Comparison of ENCODE assay signal across 13 mouse cellular contexts in the genomic region with DNA sequence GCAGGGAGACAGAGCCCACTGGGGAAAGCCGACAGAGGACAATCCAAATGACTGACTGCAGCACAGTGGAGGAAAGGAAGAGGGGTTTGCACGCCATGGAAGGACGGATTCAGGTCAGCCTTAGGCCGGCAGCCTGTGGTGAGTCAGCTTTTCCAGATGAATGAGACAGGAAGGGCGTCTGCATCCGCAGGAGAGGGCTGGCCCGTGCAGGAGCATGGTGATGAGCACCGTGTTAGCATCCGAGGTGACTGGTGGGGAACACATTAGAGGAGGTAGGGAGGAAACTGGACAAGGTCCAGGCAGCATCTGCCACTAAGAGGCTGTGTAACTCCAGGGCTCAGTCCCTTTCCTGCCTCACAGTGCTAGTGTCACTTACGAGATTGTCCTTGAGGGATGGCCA. TPM values are rescaled to one million over a fixed set of nuclear protein-coding genes. Genes with fewer than 3 reads are reported as not detected.
DNase-seq lines count a peak whose midpoint lies in the region; ATAC-seq and TF ChIP-seq lines count a peak whose summit lies in the region.
"Had no signal": no experiment of that assay in that cellular context is flagged by ENCODE, and none has a peak within 500 bp of the region (broad histone marks: within the 10 kb centered on the region; RNA-seq: fewer than 3 reads in every experiment).

No protein-coding gene starts in this region.

- H3K4me2 ChIP-seq in lung, embryonic 15.5 days = no peak overlapping the region
- H3K4me2 ChIP-seq in heart, embryonic 11.5 days = no peak overlapping the region
- H3K4me2 ChIP-seq in hindbrain, embryonic 14.5 days (replicated peaks) = no peak overlapping the region
- H3K4me2 ChIP-seq: hindbrain, embryonic 12.5 days had no signal

- peaks cover 34% of the 10 kb centered on the region for H3K4me1 ChIP-seq in lung, embryonic 15.5 days
- H3K4me1 ChIP-seq in lung, adult 2 months (ENCODE audit: control insufficient read depth, insufficient read depth, low read length) = peaks cover 26% of the 10 kb centered on the region
- H3K4me1 ChIP-seq in heart, embryonic 11.5 days (ENCODE audit: control insufficient read depth, insufficient read depth, low read length) = peaks cover 22% of the 10 kb centered on the region
- H3K4me1 ChIP-seq in hindbrain, embryonic 14.5 days (replicated peaks; ENCODE audit: control insufficient read depth, insufficient read depth, low read length) = no peaks in the 10 kb centered on the region
- peaks cover 16% of the 10 kb centered on the region for H3K4me1 ChIP-seq in limb, embryonic 10.5 days

- 76% methylated on average over 10 of the region's 10 CpGs for WGBS in lung, embryonic 15.5 days
- 56% methylated on average over 10 of the region's 10 CpGs for WGBS in lung, adult 2 months
- WGBS in heart, embryonic 11.5 days (ENCODE audit: insufficient replicate concordance) = 79% methylated on average over 10 of the region's 10 CpGs
- WGBS in hindbrain, embryonic 14.5 days = 88% methylated on average over 10 of the region's 10 CpGs
- 89% methylated on average over 10 of the region's 10 CpGs for WGBS in limb, embryonic 10.5 days

- no peak overlapping the region for H3K9ac ChIP-seq in lung, embryonic 15.5 days
- H3K9ac ChIP-seq in heart, embryonic 11.5 days (ENCODE audit: low read depth, low read length) = no peak overlapping the region
- no peak overlapping the region for H3K9ac ChIP-seq in hindbrain, embryonic 14.5 days
- H3K9ac ChIP-seq: hindbrain, embryonic 12.5 days had no signal

- no peak for TF ChIP-seq POLR2A in lung, adult 2 months (IDR thresholded peaks at IDR 0.05; ENCODE audit: borderline replicate concordance, extremely low read depth, low read depth, low read length)

- TF ChIP-seq CTCF in lung, adult 2 months (IDR thresholded peaks at IDR 0.05; ENCODE audit: insufficient read depth, low read length) = no peak

- no peaks in the 10 kb centered on the region for H3K9me3 ChIP-seq in lung, embryonic 15.5 days
- H3K9me3 ChIP-seq in heart, embryonic 11.5 days (replicated peaks; ENCODE audit: control insufficient read depth, low read length) = no peaks in the 10 kb centered on the region
- no peaks in the 10 kb centered on the region for H3K9me3 ChIP-seq in hindbrain, embryonic 14.5 days (ENCODE audit: control insufficient read depth, low read length)
- no peaks in the 10 kb centered on the region for H3K9me3 ChIP-seq in limb, embryonic 10.5 days (replicated peaks)
- H3K9me3 ChIP-seq: hindbrain, embryonic 12.5 days had no signal

- 0 out of 2 replicates have a peak, but pooled peaks have one; percentile 47 for ATAC-seq in lung, embryonic 15.5 days (ENCODE audit: borderline replicate concordance, extremely low read depth, low FRiP score, low TSS enrichment)
- ATAC-seq in heart, embryonic 11.5 days (replicated peaks; ENCODE audit: insufficient number of reproducible peaks, low FRiP score, low TSS enrichment) = 0 out of 2 replicates have a peak, but pooled peaks have one; percentile 11
- no peak for ATAC-seq in hindbrain, embryonic 14.5 days (ENCODE audit: low FRiP score)

- H3K4me3 ChIP-seq in lung, embryonic 15.5 days = no peak overlapping the region
- no peak overlapping the region for H3K4me3 ChIP-seq in lung, adult 2 months (replicated peaks; ENCODE audit: extremely low read depth, low read depth, low read length)
- no peak overlapping the region for H3K4me3 ChIP-seq in heart, embryonic 11.5 days (ENCODE audit: low read depth, low read length)
- H3K4me3 ChIP-seq in hindbrain, embryonic 14.5 days (replicated peaks; ENCODE audit: low read length) = no peak overlapping the region
- H3K4me3 ChIP-seq in limb, embryonic 10.5 days = no peak overlapping the region
- H3K4me3 ChIP-seq: erythroblast, embryonic 14.5 days; hindbrain, embryonic 12.5 days had no signal

- H3K27ac ChIP-seq in lung, embryonic 15.5 days = no peak overlapping the region
- peak overlapping the region; percentile 17; the same call in 1 of the 2 replicates for H3K27ac ChIP-seq in heart, embryonic 11.5 days (ENCODE audit: low read depth, low read length)
- H3K27ac ChIP-seq in hindbrain, embryonic 14.5 days = no peak overlapping the region
- no peak overlapping the region for H3K27ac ChIP-seq in limb, embryonic 10.5 days
- H3K27ac ChIP-seq: hindbrain, embryonic 12.5 days had no signal

- no peak for DNase-seq in lung, adult 2 months
- DNase-seq in kidney, adult 9 months = peak; percentile 53
- DNase-seq in skeletal muscle tissue, adult 2 months (ENCODE audit: low read depth, low spot score) = peak; percentile 25
- no peak for DNase-seq in hindbrain, embryonic 14.5 days (ENCODE audit: low spot score)
- no peak for DNase-seq in limb, embryonic 10.5 days (ENCODE audit: low spot score)
- DNase-seq in c-Kit-positive CD71-positive TER-119-positive erythroid progenitor cells, embryonic 14.5 days (ENCODE audit: low spot score) = no peak
- DNase-seq: cerebellum, postnatal 36 days; layer of hippocampus, postnatal 36 days; thymus, adult 2 months had no signal

- peaks cover 54% of the 10 kb centered on the region for H3K36me3 ChIP-seq in lung, embryonic 15.5 days
- H3K36me3 ChIP-seq in heart, embryonic 11.5 days (ENCODE audit: control insufficient read depth, insufficient read depth, low read length) = peaks cover 39% of the 10 kb centered on the region
- peaks cover 75% of the 10 kb centered on the region for H3K36me3 ChIP-seq in hindbrain, embryonic 14.5 days (replicated peaks; ENCODE audit: control insufficient read depth, insufficient read depth)
- peaks cover 76% of the 10 kb centered on the region for H3K36me3 ChIP-seq in limb, embryonic 10.5 days

- no peaks in the 10 kb centered on the region for H3K27me3 ChIP-seq in lung, embryonic 15.5 days
- no peaks in the 10 kb centered on the region for H3K27me3 ChIP-seq in heart, embryonic 11.5 days (ENCODE audit: control insufficient read depth, insufficient read depth, low read length)
- H3K27me3 ChIP-seq in hindbrain, embryonic 14.5 days (ENCODE audit: control insufficient read depth, insufficient read depth, low read length) = no peaks in the 10 kb centered on the region
- H3K27me3 ChIP-seq in limb, embryonic 10.5 days (ENCODE audit: low read depth, poor library complexity, severe bottlenecking) = no peaks in the 10 kb centered on the region
- H3K27me3 ChIP-seq: hindbrain, embryonic 12.5 days had no signal

RNA-seq across cellular contexts. Expression of a gene that starts 16.9 kb away (rescaled TPM):
- 32.3 and 33.3 TPM in 2 replicates for polyA plus RNA-seq in lung, embryonic 15.5 days (2015; fragmentation: Nextera tagmentation; extraction: Ambion mirVana)
- 20.8 and 24.4 TPM in 2 replicates for polyA plus RNA-seq in lung, adult 2 months (2012; rRNA removed)
- polyA plus RNA-seq in heart, embryonic 11.5 days (2014; fragmentation: Nextera tagmentation; extraction: Ambion mirVana) = 30.4 and 33.8 TPM in 2 replicates
- polyA plus RNA-seq in hindbrain, embryonic 14.5 days (2014; fragmentation: Nextera tagmentation; extraction: Ambion mirVana) = 25.1 and 26.1 TPM in 2 replicates
- polyA plus RNA-seq in limb, embryonic 10.5 days (2016; fragmentation: Nextera tagmentation; extraction: Ambion mirVana) = 29.0 and 38.0 TPM in 2 replicates

RNA-seq across cellular contexts. Expression of a gene that starts 27.2 kb away (rescaled TPM):
- polyA plus RNA-seq in lung, embryonic 15.5 days (2015; fragmentation: Nextera tagmentation; extraction: Ambion mirVana) = 14.2 and 17.7 TPM in 2 replicates
- 39.9 and 47.4 TPM in 2 replicates for polyA plus RNA-seq in lung, adult 2 months (2012; rRNA removed)
- 19.5 and 20.4 TPM in 2 replicates for polyA plus RNA-seq in heart, embryonic 11.5 days (2014; fragmentation: Nextera tagmentation; extraction: Ambion mirVana)
- polyA plus RNA-seq in hindbrain, embryonic 14.5 days (2014; fragmentation: Nextera tagmentation; extraction: Ambion mirVana) = 28.9 and 29.1 TPM in 2 replicates
- 11.4 and 14.6 TPM in 2 replicates for polyA plus RNA-seq in limb, embryonic 10.5 days (2016; fragmentation: Nextera tagmentation; extraction: Ambion mirVana)

Comparison
In these comparisons a context has a peak if more than half of its experiments do, and no peak if none do; other contexts are left out.
1. DNase-seq: peak in kidney, adult 9 months (single experiment) and skeletal muscle tissue, adult 2 months (single experiment); none in lung, adult 2 months (single experiment), hindbrain, embryonic 14.5 days (single experiment), limb, embryonic 10.5 days (single experiment) and c-Kit-positive CD71-positive TER-119-positive erythroid progenitor cells, embryonic 14.5 days (single experiment).